Mouse (Mus musculus) intestine, embryonic 15.5 days (tissue): ENCODE results near the gene Cpsf4. TPM values are rescaled to one million over a fixed set of nuclear protein-coding genes. Genes with fewer than 3 reads are reported as not detected.

Experiments
- ATAC-seq: fragments of 200-750 bp; cut with Nextera tagmentation; 2 replicates; pipeline ENCODE4 v1.8.0; 2017; ENCODE audit warnings: moderate TSS enrichment, moderate library complexity
- H3K27ac ChIP-seq: fragments of 300-500 bp; sonication (generic); 2 replicates; pipeline ENCODE4 v1.5.1; 2015; ENCODE audit warnings: mild to moderate bottlenecking, inconsistent platforms
- H3K27me3 ChIP-seq: fragments of 300-500 bp; sonication (generic); replicated peaks from 2 replicates; pipeline ENCODE4 v1.6.1; 2015; ENCODE audit warnings: inconsistent platforms
- H3K36me3 ChIP-seq: fragments of 300-500 bp; sonication (generic); 2 replicates; pipeline ENCODE4 v1.6.1; 2015; ENCODE audit warnings: inconsistent platforms
- H3K4me1 ChIP-seq: fragments of 300-500 bp; sonication (generic); replicated peaks from 2 replicates; pipeline ENCODE4 v1.6.1; 2015; ENCODE audit warnings: inconsistent platforms
- H3K4me2 ChIP-seq: fragments of 300-500 bp; sonication (generic); replicated peaks from 2 replicates; pipeline ENCODE4 v1.6.1; 2015; ENCODE audit warnings: mild to moderate bottlenecking, inconsistent platforms
- H3K4me3 ChIP-seq: fragments of 300-500 bp; sonication (generic); replicated peaks from 2 replicates; pipeline ENCODE4 v1.5.1; 2015; ENCODE audit warnings: inconsistent platforms
- H3K9ac ChIP-seq: fragments of 300-500 bp; sonication (generic); 2 replicates; pipeline ENCODE4 v1.6.1; 2015; ENCODE audit warnings: inconsistent platforms
- H3K9me3 ChIP-seq: fragments of 300-500 bp; sonication (generic); 2 replicates; pipeline ENCODE4 v1.6.1; 2016; ENCODE audit warnings: inconsistent platforms
- WGBS: fragments of 180-500 bp; shearing (Covaris S2); methylation state at CpG from one replicate; pipeline ENCODE4 v1.1.7; 2015; 5-methylcytosine and 5-hydroxymethylcytosine counted together
- polyA plus RNA-seq: library from polyadenylated mRNA; unstranded; fragments of >200 nt; fragmentation: Nextera tagmentation; extraction: Ambion mirVana; gene quantifications from 2 replicates; pipeline ENCODE4 v1.2.1, GENCODE M21; 2015

Gene Cpsf4
- polyA plus RNA-seq, 1 experiment from 2014 or later, result 47.1 TPM

DNA sequence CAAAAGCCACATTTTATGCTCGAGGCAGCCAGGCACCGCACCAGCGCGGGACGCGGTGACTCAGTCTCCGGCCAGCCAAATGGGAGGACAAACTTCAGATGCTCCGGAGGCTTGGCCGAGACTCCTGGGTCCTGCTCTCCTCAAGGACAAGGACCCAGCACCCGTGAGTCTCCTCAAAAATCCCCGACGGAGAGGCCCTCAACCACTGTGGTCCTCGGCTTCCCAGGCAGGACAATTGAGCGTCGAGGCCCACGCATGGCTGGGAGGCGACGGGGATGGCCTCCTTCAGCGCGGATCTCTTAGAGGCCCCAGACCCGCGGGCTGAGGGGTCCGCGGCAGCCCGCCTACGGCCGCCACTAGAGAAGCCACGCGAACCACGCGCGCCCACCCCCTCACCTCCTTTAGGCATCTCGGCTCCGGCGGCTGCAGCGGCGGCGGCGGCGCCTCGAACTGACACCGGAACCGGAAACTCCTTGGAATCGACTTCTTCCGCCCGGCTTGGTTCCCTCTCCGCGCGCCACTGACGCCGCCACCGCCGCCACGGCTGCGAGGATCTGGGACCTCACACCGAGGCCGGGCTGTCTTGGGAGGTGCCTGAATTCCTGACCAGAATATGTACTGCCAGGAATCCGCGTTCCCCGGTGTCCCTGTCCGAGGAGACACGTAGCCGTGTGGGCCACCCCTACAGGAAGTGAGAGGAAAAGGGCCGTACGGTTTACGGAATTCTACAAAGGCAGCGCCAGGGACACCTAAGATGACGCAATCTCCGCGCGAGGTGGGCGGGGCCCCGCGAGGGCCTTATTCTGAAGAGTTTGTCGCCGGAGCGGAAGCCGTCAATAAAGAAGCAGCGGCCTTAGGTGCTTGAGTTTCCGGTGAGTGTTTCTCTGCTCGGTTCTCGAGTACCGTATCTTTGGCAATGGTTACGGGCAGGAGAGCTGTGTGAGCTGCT lies 27.2 kb upstream of the Cpsf4 start, which contains the start of the genes Pdap1 and Bud31:
Gene Pdap1, minus strand, starts transcription at position 668 of the 949 bp plus-strand sequence.
Gene Bud31, plus strand, starts transcription at position 792 of the 949 bp plus-strand sequence.
- peak; percentile 95 for ATAC-seq
- Histone ChIP-seq H3K4me2 (peak within 1 kb of the TSS; percentile 67), H3K27ac (peak within 1 kb of the TSS; percentile 83), H3K4me3 (peak within 1 kb of the TSS; percentile 96), H3K9ac (peak within 1 kb of the TSS; percentile 93), H3K9me3 (no peaks in the 10 kb centered on the region), H3K27me3 (no peaks in the 10 kb centered on the region), H3K36me3 (peaks cover 36% of the 10 kb centered on the region), H3K4me1 (peaks cover 13% of the 10 kb centered on the region; the same call in 1 of the 2 replicates)
- WGBS, result under 1% methylated on average over 84 of the region's 84 CpGs

DNA sequence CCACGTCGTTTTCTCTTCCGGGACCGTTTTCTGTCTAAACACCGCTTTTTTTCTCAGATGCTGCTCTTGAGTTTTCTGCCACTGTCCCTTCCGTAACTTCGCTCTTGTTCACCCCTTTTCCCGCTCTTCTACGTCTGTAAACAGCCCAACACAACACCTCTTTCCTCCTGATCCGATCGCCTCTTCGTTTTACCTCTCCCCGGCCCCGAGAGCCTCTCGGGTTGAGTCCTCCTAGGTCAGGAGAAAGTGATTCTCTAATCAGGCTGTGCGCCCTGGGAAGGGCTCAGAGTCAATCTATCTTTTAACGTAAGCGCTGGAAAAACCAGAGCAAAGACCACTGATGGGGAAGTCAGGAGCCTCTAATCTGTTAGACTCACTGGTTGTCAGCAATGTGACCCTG lies 26.4 kb upstream of the Cpsf4 start:
- peak; percentile 34; the same call in 1 of the 2 replicates for ATAC-seq
- H3K4me1 ChIP-seq, result peaks cover 13% of the 10 kb centered on the region; the same call in 1 of the 2 replicates
- H3K9ac ChIP-seq, result peak overlapping the region; percentile 93
- H3K36me3 ChIP-seq, result peaks cover 38% of the 10 kb centered on the region
- H3K27me3 ChIP-seq, result no peaks in the 10 kb centered on the region
- peak overlapping the region; percentile 96 for H3K4me3 ChIP-seq
- H3K27ac ChIP-seq, result peak overlapping the region; percentile 83
- peak overlapping the region; percentile 67 for H3K4me2 ChIP-seq
- under 1% methylated on average over 18 of the region's 18 CpGs for WGBS
- H3K9me3 ChIP-seq, result no peaks in the 10 kb centered on the region

DNA sequence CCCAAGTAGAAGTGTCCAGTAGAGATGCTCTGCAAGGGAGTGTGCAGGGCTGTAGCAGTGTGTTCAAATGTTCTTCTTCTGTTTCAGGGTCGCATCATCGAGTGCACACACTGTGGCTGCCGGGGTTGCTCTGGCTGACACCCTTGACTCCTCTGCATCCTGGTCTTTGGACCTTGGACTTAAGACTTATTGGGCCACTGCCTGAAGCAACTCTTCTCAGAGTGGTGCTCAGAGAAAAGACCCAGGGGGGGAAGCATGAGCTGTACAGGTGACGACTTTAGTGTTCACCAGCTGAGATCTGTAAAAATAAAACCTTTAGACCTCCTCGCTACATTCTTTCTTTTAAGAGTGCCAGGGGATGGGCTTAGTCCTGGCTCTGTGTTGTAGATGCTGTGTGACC lies 19.3 kb upstream of the Cpsf4 start:
- Histone ChIP-seq H3K9ac (no peak overlapping the region), H3K27me3 (no peaks in the 10 kb centered on the region), H3K9me3 (no peaks in the 10 kb centered on the region), H3K4me3 (no peak overlapping the region), H3K4me1 (no peaks in the 10 kb centered on the region), H3K4me2 (no peak overlapping the region), H3K36me3 (peaks cover 73% of the 10 kb centered on the region), H3K27ac (no peak overlapping the region)
- WGBS, result 93% methylated on average over 5 of the region's 5 CpGs
- ATAC-seq, result peak; percentile 16; the same call in 1 of the 2 replicates

DNA sequence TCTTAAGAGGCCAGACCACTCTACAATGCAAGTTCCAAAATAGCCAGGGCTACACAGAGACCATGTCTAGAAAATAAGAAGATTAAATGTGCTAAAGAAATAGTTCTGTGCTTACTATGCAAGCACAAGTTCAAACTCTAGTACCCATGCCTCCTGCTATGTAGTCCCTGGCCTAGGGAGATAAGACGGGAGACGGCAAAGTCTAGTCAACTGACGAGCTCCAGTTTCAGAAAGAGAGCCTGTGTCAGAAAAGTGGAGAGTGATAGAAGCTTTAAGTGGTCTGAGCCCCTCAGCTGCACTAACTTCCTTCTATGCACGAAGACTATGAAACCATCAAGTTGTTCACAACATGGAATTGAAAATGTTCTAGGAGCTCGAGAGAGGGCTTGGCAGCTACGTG lies 17.7 kb upstream of the Cpsf4 start:
- H3K9ac ChIP-seq, result no peak overlapping the region
- 88% methylated on average over 6 of the region's 6 CpGs for WGBS
- H3K27ac ChIP-seq, result no peak overlapping the region
- H3K9me3 ChIP-seq, result no peaks in the 10 kb centered on the region
- no peak overlapping the region for H3K4me3 ChIP-seq
- H3K4me1 ChIP-seq, result no peaks in the 10 kb centered on the region
- no peak overlapping the region for H3K4me2 ChIP-seq
- peaks cover 61% of the 10 kb centered on the region for H3K36me3 ChIP-seq
- no peaks in the 10 kb centered on the region for H3K27me3 ChIP-seq
- ATAC-seq, result no peak

DNA sequence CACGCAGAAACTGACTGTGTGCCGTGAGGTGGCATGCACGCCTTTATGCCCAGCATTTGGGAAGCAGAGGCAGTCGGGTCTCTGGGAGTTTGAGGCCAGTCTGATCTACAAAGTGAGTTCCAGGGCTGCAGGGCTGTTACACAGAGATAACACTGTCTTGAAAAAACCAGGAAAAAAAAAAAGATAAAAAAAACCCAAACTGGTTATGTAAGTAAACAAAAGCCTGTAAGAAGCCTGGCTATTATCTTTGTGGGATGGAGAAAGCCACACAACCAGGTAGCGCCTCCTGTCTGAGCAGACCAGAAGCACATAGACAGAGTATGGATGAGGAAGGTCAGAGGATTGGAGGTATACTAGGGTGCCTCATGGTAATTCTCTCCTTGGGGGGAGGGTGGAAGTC lies 14.3 kb upstream of the Cpsf4 start:
- H3K27ac ChIP-seq, result no peak overlapping the region
- H3K4me3 ChIP-seq, result no peak overlapping the region
- H3K27me3 ChIP-seq, result no peaks in the 10 kb centered on the region
- no peak overlapping the region for H3K9ac ChIP-seq
- H3K4me1 ChIP-seq, result no peaks in the 10 kb centered on the region
- no peak for ATAC-seq
- H3K9me3 ChIP-seq, result no peaks in the 10 kb centered on the region
- peaks cover 48% of the 10 kb centered on the region for H3K36me3 ChIP-seq
- WGBS, result 90% methylated on average over 5 of the region's 5 CpGs
- H3K4me2 ChIP-seq, result no peak overlapping the region

DNA sequence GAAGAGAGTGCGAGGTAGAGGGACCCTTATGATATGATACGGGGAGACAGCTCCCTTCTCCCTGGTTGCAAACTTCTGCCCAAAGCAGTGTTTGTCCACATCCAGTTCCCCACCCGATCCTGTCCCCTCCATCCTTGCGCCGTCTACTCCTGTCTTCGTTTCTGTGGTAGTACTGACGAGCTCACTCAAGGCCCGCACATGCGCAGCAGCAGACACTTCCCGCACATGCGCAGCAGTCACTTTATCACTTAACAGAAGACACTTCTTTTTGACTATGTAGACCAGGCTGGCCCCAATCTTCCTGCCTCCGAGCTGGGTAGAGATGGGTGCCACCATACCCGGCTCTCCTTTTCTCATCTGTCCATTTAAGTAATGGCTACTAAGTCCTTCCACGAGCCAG lies 5.7 kb upstream of the Cpsf4 start:
- H3K4me1 ChIP-seq, result 0 out of 2 replicates have a peak, but pooled peaks cover 4% of the 10 kb centered on the region
- H3K4me3 ChIP-seq, result no peak overlapping the region
- H3K27me3 ChIP-seq, result no peaks in the 10 kb centered on the region
- H3K4me2 ChIP-seq, result no peak overlapping the region
- no peak overlapping the region for H3K27ac ChIP-seq
- no peak overlapping the region for H3K9ac ChIP-seq
- no peak for ATAC-seq
- no peaks in the 10 kb centered on the region for H3K9me3 ChIP-seq
- 91% methylated on average over 14 of the region's 14 CpGs for WGBS
- peaks cover 17% of the 10 kb centered on the region for H3K36me3 ChIP-seq

DNA sequence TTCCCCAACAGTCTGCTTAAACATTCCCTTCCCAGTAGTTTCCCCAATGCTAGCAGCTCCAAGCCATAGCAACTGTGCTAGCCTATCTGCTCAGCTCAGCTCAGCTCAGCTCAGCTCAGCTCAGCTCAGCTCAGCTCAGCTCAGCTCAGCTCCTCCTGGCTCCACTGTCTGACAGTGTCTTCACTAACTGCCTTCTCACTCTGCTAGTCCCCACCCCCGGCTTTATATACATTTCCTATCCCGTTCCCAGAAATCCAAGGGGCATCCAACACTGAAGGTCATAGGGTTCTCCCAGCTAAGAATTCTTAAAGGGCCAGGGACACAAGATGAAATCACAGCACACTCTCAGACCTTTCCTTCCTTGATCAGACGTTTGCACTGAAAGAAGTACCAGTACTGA lies 2.3 kb upstream of the Cpsf4 start:
- H3K4me2 ChIP-seq, result no peak overlapping the region
- 45% methylated on average over 3 of the region's 3 CpGs for WGBS
- H3K4me3 ChIP-seq, result no peak overlapping the region
- no peaks in the 10 kb centered on the region for H3K27me3 ChIP-seq
- H3K4me1 ChIP-seq, result peaks cover 12% of the 10 kb centered on the region; the same call in 1 of the 2 replicates
- no peak overlapping the region for H3K9ac ChIP-seq
- H3K27ac ChIP-seq, result no peak overlapping the region
- no peaks in the 10 kb centered on the region for H3K9me3 ChIP-seq
- no peaks in the 10 kb centered on the region; the same call in none of the 2 replicates for H3K36me3 ChIP-seq
- ATAC-seq, result no peak

DNA sequence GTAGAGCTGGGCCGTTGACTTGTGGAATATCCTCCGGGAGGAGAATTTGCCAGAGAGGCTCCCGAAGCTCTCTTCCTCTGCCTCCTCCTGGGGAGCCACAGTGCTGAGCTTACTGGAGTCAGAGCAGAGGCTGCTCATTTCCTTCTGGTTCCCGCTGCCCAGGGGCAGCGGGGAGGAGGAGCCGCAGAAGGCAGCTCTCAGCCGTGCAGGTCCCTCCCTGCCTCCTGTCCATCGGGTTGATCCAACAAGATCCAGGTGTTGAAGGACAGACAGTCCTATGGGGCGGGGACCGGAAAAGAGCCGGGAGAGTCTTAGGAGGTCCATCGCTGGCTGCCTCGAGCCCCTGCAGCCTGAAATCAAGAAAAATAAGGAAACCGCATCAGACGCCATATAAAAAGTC lies 1.8 kb upstream of the Cpsf4 start:
- no peaks in the 10 kb centered on the region for H3K9me3 ChIP-seq
- H3K4me1 ChIP-seq, result peaks cover 12% of the 10 kb centered on the region; the same call in 1 of the 2 replicates
- ATAC-seq, result no peak
- no peak overlapping the region for H3K4me2 ChIP-seq
- WGBS, result 89% methylated on average over 15 of the region's 15 CpGs
- H3K36me3 ChIP-seq, result peaks cover 2% of the 10 kb centered on the region
- H3K4me3 ChIP-seq, result no peak overlapping the region
- H3K9ac ChIP-seq, result no peak overlapping the region
- no peak overlapping the region for H3K27ac ChIP-seq
- H3K27me3 ChIP-seq, result no peaks in the 10 kb centered on the region

DNA sequence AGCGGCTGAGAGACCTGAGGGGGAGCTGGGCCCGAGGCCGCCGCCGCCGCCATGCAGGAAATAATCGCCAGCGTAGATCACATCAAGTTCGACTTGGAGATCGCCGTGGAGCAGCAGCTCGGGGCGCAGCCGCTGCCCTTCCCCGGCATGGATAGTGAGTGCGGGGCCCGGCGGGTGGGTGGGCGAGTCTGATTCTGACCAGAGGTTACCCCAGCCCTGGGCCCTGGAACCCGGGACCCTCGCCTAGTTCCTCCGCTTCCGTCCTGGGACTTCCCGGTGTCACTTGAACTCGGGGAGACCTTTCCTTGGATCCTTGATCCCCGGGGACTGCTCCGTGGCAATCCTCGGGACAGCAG lies 271 bp downstream of the Cpsf4 start:
- peak; percentile 55 for ATAC-seq
- peak overlapping the region; percentile 83 for H3K9ac ChIP-seq
- peak overlapping the region; percentile 76 for H3K4me2 ChIP-seq
- H3K4me1 ChIP-seq, result peaks cover 12% of the 10 kb centered on the region; the same call in 1 of the 2 replicates
- no peaks in the 10 kb centered on the region for H3K27me3 ChIP-seq
- H3K4me3 ChIP-seq, result peak overlapping the region; percentile 78
- H3K36me3 ChIP-seq, result peaks cover 20% of the 10 kb centered on the region
- 1% methylated on average over 26 of the region's 28 CpGs for WGBS
- H3K27ac ChIP-seq, result peak overlapping the region; percentile 76
- no peaks in the 10 kb centered on the region for H3K9me3 ChIP-seq

DNA sequence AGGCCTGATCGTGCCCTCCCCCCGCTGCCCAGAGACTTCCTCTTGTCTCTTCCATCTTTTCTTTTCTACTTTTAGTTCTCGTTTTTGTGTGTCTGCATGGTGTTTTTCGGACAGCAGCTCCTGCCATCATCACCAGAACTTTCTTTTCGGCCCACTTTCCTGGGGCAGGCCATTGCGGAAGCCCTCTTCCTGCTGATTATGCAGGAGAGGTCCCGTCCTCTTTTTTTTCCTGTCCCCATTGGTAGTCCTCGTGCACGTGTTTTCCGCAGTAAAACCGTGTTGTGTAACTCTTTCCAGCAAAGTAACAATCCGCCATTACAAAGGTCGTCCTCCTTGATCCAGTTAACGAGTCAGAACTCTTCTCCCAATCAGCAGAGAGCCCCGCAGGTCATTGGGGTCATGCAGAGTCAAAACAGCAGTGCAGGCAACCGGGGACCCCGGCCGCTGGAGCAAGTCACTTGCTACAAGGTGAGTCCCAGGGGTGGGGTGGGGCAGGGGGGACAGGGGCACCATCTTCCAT lies 11.5 kb downstream of the Cpsf4 start:
- Histone ChIP-seq H3K27me3 (no peaks in the 10 kb centered on the region), H3K36me3 (peaks cover 69% of the 10 kb centered on the region)

DNA sequence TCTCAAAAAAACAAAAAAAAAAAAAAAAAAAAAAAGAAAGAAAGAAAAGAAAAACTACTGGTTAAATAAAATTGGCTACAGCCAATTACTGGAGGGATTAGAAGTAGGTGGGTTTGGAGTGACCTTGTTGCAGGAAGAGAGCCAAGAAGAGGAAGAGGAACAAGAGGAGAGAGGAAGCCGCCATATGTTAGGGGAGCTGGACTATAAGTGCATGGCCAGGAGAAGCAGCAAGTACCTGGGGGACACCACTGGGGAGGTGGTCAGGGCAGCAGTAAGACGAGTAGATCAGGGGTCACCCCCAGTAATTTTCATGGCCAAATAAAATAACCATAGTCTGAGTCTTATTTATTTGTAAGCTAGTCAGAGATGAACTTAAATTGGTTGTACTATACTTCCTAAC lies 18.2 kb downstream of the Cpsf4 start:
- Histone ChIP-seq H3K27ac (no peak overlapping the region), H3K4me1 (peaks cover 5% of the 10 kb centered on the region), H3K4me2 (no peak overlapping the region), H3K36me3 (peaks cover 54% of the 10 kb centered on the region), H3K9me3 (no peaks in the 10 kb centered on the region), H3K4me3 (no peak overlapping the region), H3K9ac (no peak overlapping the region), H3K27me3 (no peaks in the 10 kb centered on the region)
- no peak for ATAC-seq
- WGBS, result 85% methylated on average over 2 of the region's 2 CpGs

More for the DNA sequence above, 11.5 kb downstream of the Cpsf4 start:
- no peak overlapping the region for H3K4me3 ChIP-seq
- no peak overlapping the region for H3K27ac ChIP-seq
- no peaks in the 10 kb centered on the region for H3K9me3 ChIP-seq
- no peak overlapping the region for H3K9ac ChIP-seq
- ATAC-seq, result no peak
- no peak overlapping the region for H3K4me2 ChIP-seq
- H3K4me1 ChIP-seq, result no peaks in the 10 kb centered on the region
- WGBS, result 84% methylated on average over 18 of the region's 18 CpGs

DNA sequence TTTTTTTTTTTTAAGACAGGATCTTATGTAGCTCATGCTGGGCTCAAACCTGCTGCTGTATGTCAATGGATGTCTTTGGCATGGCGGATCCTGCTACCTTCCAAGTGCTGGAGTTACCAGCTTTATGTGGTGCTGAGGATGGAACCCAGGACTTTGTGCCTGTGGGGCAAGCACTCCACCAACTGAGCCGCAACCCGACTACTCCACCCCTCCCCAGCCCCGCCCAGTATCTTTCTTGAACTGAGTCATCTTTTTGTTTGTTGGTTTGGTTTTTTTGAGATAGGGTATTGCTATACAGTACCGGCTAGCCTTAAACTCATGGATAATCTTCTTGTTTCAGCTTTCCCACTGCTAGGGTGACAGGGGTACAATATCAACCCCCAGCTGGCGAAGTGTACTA lies 22.4 kb downstream of the Cpsf4 start:
- Histone ChIP-seq H3K27ac (no peak overlapping the region), H3K27me3 (no peaks in the 10 kb centered on the region), H3K4me3 (no peak overlapping the region), H3K36me3 (peaks cover 21% of the 10 kb centered on the region), H3K9me3 (no peaks in the 10 kb centered on the region), H3K4me1 (peaks cover 9% of the 10 kb centered on the region), H3K9ac (no peak overlapping the region), H3K4me2 (no peak overlapping the region)
- 84% methylated on average over 6 of the region's 6 CpGs for WGBS
- ATAC-seq, result no peak
